Mouse (Mus musculus): ENCODE data around the gene Rhox13. TPM values are rescaled to one million over a fixed set of nuclear protein-coding genes. Genes with fewer than 3 reads are reported as not detected.

Rhox13 gene
- polyA plus RNA-seq (2015; fragmentation: Nextera tagmentation; extraction: Ambion mirVana), result not detected in 2 replicates

GRCm38 (mm10) chrX:38120982-38121381 is at the start of gene Rhox13:
Rhox13 (plus strand) TSS chrX:38121219.
- no peaks in the 10 kb centered on the region for H3K4me1 ChIP-seq (replicated peaks)
- no peaks in the 10 kb centered on the region for H3K27me3 ChIP-seq
- no peak for ATAC-seq
- WGBS, result 94% methylated on average over 20 of the region's 20 CpGs
- H3K36me3 ChIP-seq, result no peaks in the 10 kb centered on the region
- H3K4me2 ChIP-seq (replicated peaks), result no peak within 1 kb of the TSS
- no peak within 1 kb of the TSS for H3K4me3 ChIP-seq (replicated peaks)
- 0 out of 2 replicates have a peak, but pooled peaks cover 12% of the 10 kb centered on the region for H3K9me3 ChIP-seq
- H3K27ac ChIP-seq, result no peak within 1 kb of the TSS
- no peak within 1 kb of the TSS for H3K9ac ChIP-seq (replicated peaks)

- H3K4me2 ChIP-seq (replicated peaks), result no peak overlapping the region
- peak; percentile 40; the same call in 1 of the 2 replicates for ATAC-seq
- no peak overlapping the region for H3K27ac ChIP-seq
- H3K9ac ChIP-seq (replicated peaks), result no peak overlapping the region
- H3K4me1 ChIP-seq (replicated peaks), result no peaks in the 10 kb centered on the region
- H3K27me3 ChIP-seq, result no peaks in the 10 kb centered on the region
- no peaks in the 10 kb centered on the region for H3K9me3 ChIP-seq
- 17% methylated on average over 12 of the region's 12 CpGs for WGBS
- H3K36me3 ChIP-seq, result no peaks in the 10 kb centered on the region
- no peak overlapping the region for H3K4me3 ChIP-seq (replicated peaks)
These were observed 36.8 kb upstream of the Rhox13 start for GRCm38 (mm10) chrX:38084226-38084625.

GRCm38 (mm10) chrX:38085041-38085440 is 36.0 kb upstream of the Rhox13 start, which contains the start of gene Rhox11:
Rhox11 (minus strand) TSS chrX:38085141.
- Histone ChIP-seq H3K4me2 (replicated peaks) (no peak within 1 kb of the TSS), H3K27ac (no peak within 1 kb of the TSS), H3K4me1 (replicated peaks) (no peaks in the 10 kb centered on the region), H3K36me3 (no peaks in the 10 kb centered on the region), H3K9me3 (no peaks in the 10 kb centered on the region), H3K4me3 (replicated peaks) (no peak within 1 kb of the TSS), H3K9ac (replicated peaks) (no peak within 1 kb of the TSS), H3K27me3 (no peaks in the 10 kb centered on the region)
- ATAC-seq, result no peak
- WGBS, result 89% methylated on average over 9 of the region's 9 CpGs

DNA sequence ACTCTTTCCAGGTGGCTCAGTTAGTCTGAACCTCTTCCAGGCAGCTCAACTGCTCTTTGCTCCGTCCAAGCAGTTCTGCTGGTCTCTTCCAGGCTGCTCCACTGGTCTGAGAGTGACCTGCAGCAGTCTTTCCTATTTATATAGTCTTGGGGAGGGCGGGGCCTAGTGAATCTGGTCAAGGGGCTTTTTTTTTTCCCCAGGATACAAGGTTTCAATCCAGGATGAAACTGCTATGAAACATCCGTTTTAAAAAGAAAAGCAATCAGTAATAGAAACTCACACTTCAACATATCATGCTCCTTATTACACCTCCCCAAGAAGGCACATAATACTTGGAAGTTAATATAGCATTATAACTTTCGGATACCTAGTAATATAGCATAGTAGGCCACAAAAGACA is 10.2 kb upstream of the Rhox13 start, which contains the start of gene Rhox12:
Gene Rhox12 (minus strand): TSS at position 101 of the 400 bp plus-strand sequence.
- Histone ChIP-seq H3K4me1 (replicated peaks) (no peaks in the 10 kb centered on the region), H3K27me3 (no peaks in the 10 kb centered on the region), H3K27ac (no peak within 1 kb of the TSS), H3K4me3 (replicated peaks) (no peak within 1 kb of the TSS), H3K9ac (replicated peaks) (no peak within 1 kb of the TSS), H3K36me3 (no peaks in the 10 kb centered on the region), H3K9me3 (no peaks in the 10 kb centered on the region), H3K4me2 (replicated peaks) (no peak within 1 kb of the TSS)
- ATAC-seq, result no peak
- 72% methylated on average over 4 of the region's 4 CpGs for WGBS

- no peak overlapping the region for H3K27ac ChIP-seq
- no peaks in the 10 kb centered on the region for H3K36me3 ChIP-seq
- ATAC-seq, result no peak
- H3K9me3 ChIP-seq, result 0 out of 2 replicates have a peak, but pooled peaks cover 12% of the 10 kb centered on the region
- H3K4me3 ChIP-seq (replicated peaks), result no peak overlapping the region
- no peak overlapping the region for H3K4me2 ChIP-seq (replicated peaks)
- no peaks in the 10 kb centered on the region for H3K4me1 ChIP-seq (replicated peaks)
- no peaks in the 10 kb centered on the region for H3K27me3 ChIP-seq
- H3K9ac ChIP-seq (replicated peaks), result no peak overlapping the region
- WGBS, result 90% methylated on average over 32 of the region's 34 CpGs
These were observed 459 bp downstream of the Rhox13 start for GRCm38 (mm10) chrX:38121478-38121877.

DNA sequence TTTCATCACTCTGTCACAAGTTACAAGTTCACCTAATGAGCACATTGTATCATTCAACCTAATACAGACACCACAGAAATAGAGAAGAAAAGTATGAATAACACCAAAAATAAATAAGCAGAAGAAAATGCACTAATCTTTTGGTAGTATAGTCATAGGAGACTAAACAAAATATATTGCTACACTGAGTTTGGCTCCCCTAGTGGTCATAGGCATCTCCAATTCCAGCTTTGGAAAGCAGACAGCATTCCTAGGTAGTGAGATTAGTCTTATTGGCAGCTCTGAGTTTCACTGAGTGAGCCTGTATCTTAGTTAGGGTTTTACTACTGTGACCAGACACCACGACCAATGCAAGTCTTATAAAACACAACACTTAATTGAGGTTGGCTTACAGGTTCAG is 38.1 kb downstream of the Rhox13 start:
- no peak overlapping the region for H3K9ac ChIP-seq (replicated peaks)
- no peak overlapping the region for H3K4me2 ChIP-seq (replicated peaks)
- H3K27me3 ChIP-seq, result no peaks in the 10 kb centered on the region
- H3K36me3 ChIP-seq, result no peaks in the 10 kb centered on the region
- no peak overlapping the region for H3K4me3 ChIP-seq (replicated peaks)
- H3K9me3 ChIP-seq, result no peaks in the 10 kb centered on the region
- WGBS, result 70% methylated on average over 1 of the region's 1 CpGs
- H3K27ac ChIP-seq, result no peak overlapping the region
- H3K4me1 ChIP-seq (replicated peaks), result no peaks in the 10 kb centered on the region
- ATAC-seq, result no peak

DNA sequence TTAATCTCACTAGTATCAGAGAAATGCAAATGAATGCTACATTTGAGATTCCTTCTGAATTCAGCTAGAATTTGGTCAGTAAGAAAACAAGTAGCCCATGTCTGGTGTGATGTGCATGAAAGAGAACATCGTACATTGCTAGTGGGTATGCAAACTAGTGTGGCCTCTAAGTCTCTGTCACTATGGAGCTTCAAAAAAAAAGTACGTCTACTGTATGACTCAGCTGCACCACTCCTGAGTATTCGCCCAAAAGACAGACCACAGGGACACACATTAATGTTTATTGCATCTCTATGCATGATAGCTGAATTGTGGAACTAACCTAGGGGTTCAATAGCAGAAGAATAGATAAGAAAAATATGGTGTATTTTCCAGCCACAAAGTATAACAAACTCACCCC is 44.3 kb downstream of the Rhox13 start:
- Histone ChIP-seq H3K27ac (no peak overlapping the region), H3K4me1 (replicated peaks) (no peaks in the 10 kb centered on the region), H3K9ac (replicated peaks) (no peak overlapping the region), H3K4me2 (replicated peaks) (no peak overlapping the region), H3K9me3 (no peaks in the 10 kb centered on the region), H3K27me3 (no peaks in the 10 kb centered on the region), H3K4me3 (replicated peaks) (no peak overlapping the region), H3K36me3 (no peaks in the 10 kb centered on the region)
- ATAC-seq, result no peak
- 85% methylated on average over 3 of the region's 3 CpGs for WGBS

- 75% methylated on average over 9 of the region's 9 CpGs for WGBS
These were observed 45.0 kb downstream of the Rhox13 start for GRCm38 (mm10) chrX:38166064-38166463.

GRCm38 (mm10) chrX:38166592-38166991 is 45.6 kb downstream of the Rhox13 start:
- H3K4me1 ChIP-seq (replicated peaks), result no peaks in the 10 kb centered on the region
- no peak overlapping the region for H3K4me3 ChIP-seq (replicated peaks)
- H3K9ac ChIP-seq (replicated peaks), result no peak overlapping the region
- no peak overlapping the region for H3K4me2 ChIP-seq (replicated peaks)
- H3K27me3 ChIP-seq, result no peaks in the 10 kb centered on the region
- H3K36me3 ChIP-seq, result no peaks in the 10 kb centered on the region
- no peaks in the 10 kb centered on the region for H3K9me3 ChIP-seq
- no peak for ATAC-seq
- 84% methylated on average over 4 of the region's 4 CpGs for WGBS
- no peak overlapping the region for H3K27ac ChIP-seq

More at GRCm38 (mm10) chrX:38166064-38166463, 45.0 kb downstream of the Rhox13 start:
- H3K36me3 ChIP-seq, result no peaks in the 10 kb centered on the region
- H3K27me3 ChIP-seq, result no peaks in the 10 kb centered on the region
- no peak for ATAC-seq
- H3K27ac ChIP-seq, result no peak overlapping the region
- H3K4me2 ChIP-seq (replicated peaks), result no peak overlapping the region
- H3K9me3 ChIP-seq, result no peaks in the 10 kb centered on the region
- no peak overlapping the region for H3K9ac ChIP-seq (replicated peaks)
- H3K4me1 ChIP-seq (replicated peaks), result no peaks in the 10 kb centered on the region
- no peak overlapping the region for H3K4me3 ChIP-seq (replicated peaks)

Other genes with a start within 250 kb of the Rhox13 start
- gene Rhox8, start 242.3 kb upstream of the Rhox13 start, polyA plus RNA-seq (2015; fragmentation: Nextera tagmentation; extraction: Ambion mirVana), result not detected in 2 replicates
- not detected in 2 replicates for gene Rhox7b, start 224.0 kb upstream of the Rhox13 start, polyA plus RNA-seq (2015; fragmentation: Nextera tagmentation; extraction: Ambion mirVana)
- not detected in 2 replicates for gene Rhox9, start 219.4 kb upstream of the Rhox13 start, polyA plus RNA-seq (2015; fragmentation: Nextera tagmentation; extraction: Ambion mirVana)
- gene Btg1-ps1, start 102.4 kb upstream of the Rhox13 start, polyA plus RNA-seq (2015; fragmentation: Nextera tagmentation; extraction: Ambion mirVana), result not detected in 2 replicates
- not detected in 2 replicates for gene Btg1-ps2, start 78.1 kb upstream of the Rhox13 start, polyA plus RNA-seq (2015; fragmentation: Nextera tagmentation; extraction: Ambion mirVana)
- not detected in 2 replicates for gene Rhox10, start 54.7 kb upstream of the Rhox13 start, polyA plus RNA-seq (2015; fragmentation: Nextera tagmentation; extraction: Ambion mirVana)
- not detected in 2 replicates for gene Rhox11, start 36.1 kb upstream of the Rhox13 start, polyA plus RNA-seq (2015; fragmentation: Nextera tagmentation; extraction: Ambion mirVana)
- not detected in 2 replicates for gene Rhox12, start 10.3 kb upstream of the Rhox13 start, polyA plus RNA-seq (2015; fragmentation: Nextera tagmentation; extraction: Ambion mirVana)
- gene Zbtb33, start 68.6 kb downstream of the Rhox13 start, polyA plus RNA-seq (2015; fragmentation: Nextera tagmentation; extraction: Ambion mirVana), result 6.0 and 6.6 TPM in 2 replicates
- 17.5 and 21.9 TPM in 2 replicates for gene Tmem255a, start 131.2 kb downstream of the Rhox13 start, polyA plus RNA-seq (2015; fragmentation: Nextera tagmentation; extraction: Ambion mirVana)
- not detected in 2 replicates for gene Atp1b4, start 195.0 kb downstream of the Rhox13 start, polyA plus RNA-seq (2015; fragmentation: Nextera tagmentation; extraction: Ambion mirVana)